Mouse (Mus musculus) layer of hippocampus, adult 9-10 months (tissue): ENCODE data around the gene Vmn1r55.
"Not testable (repeated sequence)": the region's sequence is repeated elsewhere in the genome, so short reads cannot be mapped to it uniquely, and the experiment has no call there.

Experiments
- DNase-seq: peaks from one replicate; pipeline ENCODE4 v3.0.0; 2022; ENCODE audit warnings: low spot score

Vmn1r55 gene

DNA sequence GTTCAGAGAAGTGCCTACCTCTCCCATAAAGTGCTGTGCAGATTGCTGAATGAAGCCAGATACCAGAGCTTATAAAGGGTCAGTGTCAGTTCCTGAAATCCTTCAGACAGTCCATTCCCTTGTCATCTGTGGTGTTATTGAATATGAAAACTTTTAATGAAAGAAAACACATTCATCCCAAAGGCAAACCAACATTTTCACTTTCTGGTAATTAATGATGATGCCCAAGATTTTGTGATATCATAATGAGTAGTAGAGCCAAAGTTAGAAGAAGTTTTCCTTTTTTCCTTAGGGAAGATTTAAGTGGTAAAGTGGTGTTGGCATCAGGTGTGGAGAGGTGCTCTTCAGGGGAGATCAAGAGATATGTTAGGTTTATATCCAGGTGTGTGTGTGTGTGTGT is at the start of gene Vmn1r55:
Gene Vmn1r55 (minus strand): TSS at position 101 of the 400 bp plus-strand sequence.
- DNase-seq, result not testable (repeated sequence)

DNA sequence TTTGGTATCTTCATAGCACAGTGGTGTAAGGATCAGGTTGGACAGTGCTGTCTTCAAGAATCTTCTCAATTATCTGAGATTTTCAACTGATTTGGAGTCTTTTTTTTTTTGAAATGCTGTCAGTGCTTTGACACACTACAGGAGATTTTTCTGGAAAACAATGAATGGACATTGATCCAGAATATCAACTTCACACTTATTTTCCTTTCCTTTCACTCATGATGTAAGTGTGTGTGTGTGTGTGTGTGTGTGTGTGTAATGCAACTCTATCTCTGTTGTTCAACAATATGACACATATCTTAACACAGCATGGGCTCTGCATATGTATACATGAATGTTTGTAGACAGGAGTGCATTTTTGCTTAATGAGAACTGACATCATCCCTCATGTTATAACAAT is 47.2 kb upstream of the Vmn1r55 start, which contains the start of gene Vmn1r56:
Gene Vmn1r56 (minus strand): TSS at position 101 of the 400 bp plus-strand sequence.
- DNase-seq, result not testable (repeated sequence)

GRCm38 (mm10) chr7:5125549-5126406 is 23.7 kb downstream of the Vmn1r55 start, which contains the start of gene Rasl2-9:
Rasl2-9 (minus strand) TSS chr7:5125950.
- DNase-seq, result peak; percentile 63

- DNase-seq, result no peak
Measured at GRCm38 (mm10) chr7:5125078-5125477, 24.4 kb downstream of the Vmn1r55 start.

DNA sequence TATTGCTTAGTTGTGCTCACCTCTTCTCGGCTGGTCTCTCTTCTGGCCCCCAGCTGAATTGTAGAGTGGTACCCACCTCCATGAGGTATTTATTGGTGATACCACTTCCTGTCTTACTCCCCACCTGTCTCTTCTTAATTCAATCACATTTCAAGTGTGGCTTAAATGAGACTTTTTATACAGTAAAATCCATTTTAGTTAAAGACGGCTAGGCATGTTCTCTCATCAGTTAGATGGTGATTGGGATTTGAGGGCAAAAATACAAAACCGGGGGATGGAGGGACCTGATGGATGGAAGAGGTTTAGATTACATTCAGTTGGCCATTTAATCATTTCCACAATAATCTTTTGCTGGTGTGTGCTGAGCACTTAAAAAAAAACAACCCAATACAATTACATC is 32.6 kb downstream of the Vmn1r55 start, which contains the start of gene Rfpl4:
Gene Rfpl4 (minus strand): TSS at position 101 of the 400 bp plus-strand sequence.
- no peak for DNase-seq

- DNase-seq, result no peak
Measured at GRCm38 (mm10) chr7:5112701-5113100, 36.8 kb downstream of the Vmn1r55 start.

DNA sequence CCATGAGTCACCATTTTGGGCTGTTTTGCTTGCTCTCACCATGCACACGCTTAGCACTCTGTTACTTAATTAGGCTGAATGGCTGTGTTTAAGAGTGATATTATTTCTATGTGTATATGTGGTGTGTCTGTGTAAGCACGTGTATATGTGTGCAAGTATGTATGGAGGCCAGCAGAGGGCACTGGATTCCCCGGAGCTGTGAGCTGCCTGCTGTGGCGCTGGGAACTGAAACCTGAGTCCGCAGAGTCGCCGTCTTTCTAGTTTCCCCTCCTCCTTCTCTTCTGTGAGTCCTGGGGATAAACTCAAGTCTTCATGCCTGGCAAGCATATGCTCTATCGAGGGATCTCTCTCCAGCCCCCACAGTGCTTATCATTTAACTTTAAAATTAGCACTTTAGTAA is 40.2 kb downstream of the Vmn1r55 start:
- DNase-seq, result no peak

GRCm38 (mm10) chr7:5108272-5108671 is 41.2 kb downstream of the Vmn1r55 start:
- no peak for DNase-seq

DNA sequence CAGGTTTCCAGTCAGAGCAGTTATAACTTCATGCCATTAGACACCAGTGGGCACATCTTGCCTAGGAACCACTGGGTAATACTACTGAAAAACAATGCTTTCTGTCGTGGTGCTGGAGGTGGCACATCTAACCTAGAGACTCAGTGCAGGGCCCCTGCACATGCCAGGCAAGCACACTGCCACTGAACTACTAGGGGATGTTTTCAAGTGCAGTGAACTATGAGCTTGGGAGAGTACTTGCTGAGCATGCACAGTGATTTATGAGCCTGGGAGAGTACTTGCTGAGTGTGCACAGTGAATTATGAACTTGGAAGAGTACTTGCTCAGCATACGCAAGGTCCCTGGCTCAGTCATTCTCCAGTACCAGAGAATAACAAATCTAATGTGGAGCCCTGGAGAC is 46.9 kb downstream of the Vmn1r55 start:
- DNase-seq, result no peak

GRCm38 (mm10) chr7:5101066-5101663 is 48.3 kb downstream of the Vmn1r55 start:
- DNase-seq, result no peak

- no peak for DNase-seq
Measured at GRCm38 (mm10) chr7:5099796-5100195, 49.7 kb downstream of the Vmn1r55 start.

DNA sequence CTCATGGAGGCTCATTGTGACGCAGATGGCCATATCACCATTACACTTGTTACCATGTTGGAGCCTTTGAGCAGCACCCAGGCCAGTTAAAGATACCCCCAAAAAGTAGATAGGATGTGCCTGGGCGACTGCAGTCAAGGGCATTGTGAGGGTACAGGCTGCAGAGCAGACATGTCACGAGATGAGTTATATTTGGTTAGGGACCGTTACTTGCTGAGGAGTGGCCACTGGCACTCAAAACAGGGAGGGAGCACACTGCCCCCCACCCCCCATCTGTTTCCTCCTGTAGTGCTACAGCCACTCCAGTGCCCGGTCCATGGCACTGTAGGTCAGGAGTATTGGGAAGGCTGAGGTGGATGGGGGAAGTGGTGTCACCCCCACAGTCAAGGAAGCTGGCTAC is 50.7 kb downstream of the Vmn1r55 start:
- no peak for DNase-seq

DNA sequence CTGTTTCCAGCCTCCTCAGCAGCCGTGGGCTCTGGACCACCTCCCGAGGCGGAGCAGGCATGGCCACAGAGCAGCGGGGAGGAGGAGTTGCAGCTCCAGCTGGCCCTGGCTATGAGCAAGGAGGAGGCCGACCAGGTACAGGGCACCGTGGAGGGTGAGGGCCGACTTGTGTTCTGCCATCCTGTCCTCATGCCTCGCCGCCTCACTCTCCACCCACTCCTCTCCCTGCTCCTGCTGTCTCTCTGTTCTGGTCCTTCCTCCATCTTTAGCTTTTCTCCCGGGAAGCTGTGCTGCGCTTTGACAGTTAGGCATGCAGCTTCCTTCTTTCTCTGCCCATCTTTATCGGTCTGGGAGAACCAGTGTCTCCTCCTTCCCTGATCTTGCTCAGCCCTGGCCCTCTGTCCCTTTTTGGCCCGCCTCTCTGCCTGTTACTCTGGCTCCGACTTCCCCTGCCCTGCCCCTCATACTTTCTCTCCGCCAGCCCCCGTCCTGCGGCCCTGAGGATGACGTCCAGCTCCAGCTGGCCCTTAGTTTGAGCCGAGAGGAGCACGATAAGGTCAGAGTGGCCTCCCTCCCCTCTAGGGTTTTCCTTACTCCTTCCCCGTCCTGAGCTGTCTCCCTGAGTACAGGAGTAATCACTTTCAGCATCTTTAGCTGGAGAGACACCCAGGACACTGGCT is 56.5 kb downstream of the Vmn1r55 start:
- no peak for DNase-seq

- no peak for DNase-seq
Measured at GRCm38 (mm10) chr7:5092381-5092780, 57.1 kb downstream of the Vmn1r55 start.

DNA sequence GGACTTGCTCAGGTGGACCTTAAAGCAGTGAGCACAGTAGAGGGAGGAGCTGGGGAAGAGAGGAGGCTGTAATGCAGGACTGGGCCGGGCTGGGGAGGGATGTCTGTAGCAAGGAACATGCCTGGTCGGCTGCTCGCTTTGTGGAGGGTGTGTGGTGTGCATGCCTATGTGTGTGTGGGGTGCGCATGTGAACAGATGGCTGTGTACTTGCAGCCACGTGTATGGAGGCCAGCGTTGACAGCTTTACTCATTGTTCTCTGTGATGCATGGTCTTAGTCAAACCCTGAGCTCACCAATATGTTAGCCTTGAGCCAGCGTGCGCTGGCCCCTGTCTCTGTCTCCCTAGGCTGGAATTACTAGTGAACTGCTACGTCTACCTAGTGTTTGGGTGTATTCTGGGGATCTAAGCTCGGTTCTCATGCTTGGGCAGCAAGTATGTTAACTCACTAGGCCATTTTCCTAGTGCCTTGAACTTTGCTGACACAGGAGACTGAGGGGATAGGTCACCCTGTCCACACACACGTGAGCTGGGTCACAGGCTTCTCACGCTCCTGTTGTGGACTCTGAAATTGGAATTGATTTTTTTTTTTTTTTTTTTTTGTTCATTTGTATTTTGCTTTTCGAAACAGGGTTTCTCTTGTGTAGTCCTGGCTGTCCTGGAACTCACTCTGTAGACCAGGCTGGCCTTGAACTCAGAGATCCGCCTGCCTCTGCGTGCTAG is 58.3 kb downstream of the Vmn1r55 start:
- DNase-seq, result no peak

GRCm38 (mm10) chr7:5089853-5090252 is 59.6 kb downstream of the Vmn1r55 start:
- DNase-seq, result no peak

DNA sequence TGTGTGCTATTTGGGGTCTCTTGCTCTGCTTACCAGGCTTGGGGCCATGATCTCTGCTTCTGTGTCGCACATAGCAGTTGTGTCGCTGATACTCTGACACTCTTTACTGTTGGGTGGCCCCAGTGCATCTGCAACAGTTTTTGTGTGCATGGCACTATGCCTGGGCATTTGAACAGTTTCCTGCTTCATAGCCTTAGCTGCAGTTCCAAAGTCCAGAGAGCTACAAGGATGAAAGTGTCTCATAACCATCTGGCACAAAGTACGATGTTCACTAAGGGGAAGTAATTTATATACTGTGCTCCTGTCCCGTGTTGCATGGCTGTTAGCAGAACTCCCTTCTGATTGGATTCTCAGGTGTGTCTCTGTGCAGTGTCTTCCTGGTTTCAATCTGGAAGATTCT is 61.6 kb downstream of the Vmn1r55 start:
- DNase-seq, result no peak

DNA sequence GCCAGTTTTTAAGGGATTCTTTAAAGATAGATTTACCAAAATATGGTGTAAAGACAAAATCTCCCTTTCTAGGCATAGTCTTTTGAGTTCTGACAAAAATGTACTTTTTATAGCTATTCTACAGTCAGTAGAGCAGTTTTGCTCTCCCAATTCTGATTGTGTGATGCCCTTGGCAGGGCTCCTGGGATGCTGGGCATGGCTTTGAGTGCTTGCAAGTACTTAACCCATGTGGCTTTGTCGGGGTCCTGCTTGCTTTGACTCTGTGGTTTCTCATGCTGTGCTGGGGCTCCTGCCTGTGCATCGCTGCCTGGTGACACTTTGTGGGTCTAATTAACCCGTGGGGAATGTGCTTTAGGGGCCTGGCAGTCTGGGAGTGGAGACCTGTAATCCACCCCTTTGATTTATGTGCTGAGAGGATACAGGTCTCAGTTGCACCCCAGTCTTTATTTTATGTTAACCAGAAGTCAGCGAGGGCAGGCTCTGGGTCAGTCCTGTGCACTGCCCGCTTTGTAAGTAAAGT is 62.5 kb downstream of the Vmn1r55 start:
- no peak for DNase-seq

DNA sequence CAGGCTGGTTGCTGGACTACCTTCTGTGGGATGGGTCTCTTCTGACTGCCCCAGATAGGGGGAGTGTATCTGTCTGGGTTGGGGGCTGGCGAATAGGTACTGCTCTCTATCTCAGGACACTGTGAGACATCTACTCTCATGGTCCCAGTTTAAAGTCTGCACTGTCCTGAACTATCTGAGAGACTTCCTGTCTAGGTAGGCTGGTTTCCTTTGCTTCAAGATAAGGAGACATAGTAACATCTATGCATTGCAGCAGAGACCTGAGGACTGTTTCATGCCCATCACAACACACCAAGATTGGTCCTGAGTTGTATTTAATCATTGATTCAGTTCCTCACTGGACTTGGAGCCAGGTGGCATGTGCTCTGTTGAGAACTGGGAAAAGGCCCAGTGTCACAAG is 64.0 kb downstream of the Vmn1r55 start:
- no peak for DNase-seq

DNA sequence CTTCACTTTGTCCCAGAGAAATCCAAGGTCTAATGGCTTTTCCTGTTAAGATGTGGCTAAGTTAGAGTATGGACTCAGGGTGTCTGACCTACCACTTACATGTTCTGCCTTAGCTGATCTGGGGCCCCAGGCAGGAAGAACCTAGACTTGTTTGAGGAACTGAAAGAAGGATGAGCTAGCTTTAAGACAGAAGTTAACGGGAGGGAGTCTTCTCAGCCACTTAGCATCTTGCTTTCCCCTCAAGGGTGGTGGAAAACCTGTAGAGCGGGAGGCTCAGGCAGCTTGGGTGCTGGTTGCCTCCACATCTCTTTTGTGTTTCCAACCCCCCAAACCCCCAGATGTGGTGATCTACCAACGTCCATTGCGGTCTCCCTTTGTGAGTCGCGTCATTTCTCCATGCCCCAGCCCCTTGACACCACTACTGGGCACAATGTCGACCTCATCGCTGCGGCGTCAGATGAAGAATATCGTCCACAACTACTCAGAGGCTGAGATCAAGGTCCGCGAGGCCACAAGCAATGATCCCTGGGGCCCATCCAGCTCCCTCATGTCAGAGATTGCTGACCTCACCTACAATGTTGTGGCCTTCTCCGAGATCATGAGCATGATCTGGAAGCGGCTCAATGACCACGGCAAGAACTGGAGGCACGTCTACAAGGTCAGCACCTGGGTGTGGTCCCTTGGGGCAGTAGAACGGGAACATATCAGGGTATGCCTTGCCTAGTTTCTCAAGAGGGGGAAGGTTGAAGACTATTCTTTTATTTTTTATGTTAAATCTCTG is 66.0 kb downstream of the Vmn1r55 start:
- no peak for DNase-seq

GRCm38 (mm10) chr7:5081939-5082338 is 67.5 kb downstream of the Vmn1r55 start:
- DNase-seq, result no peak
